Mouse (Mus musculus) spleen, adult 18-20 months (tissue): ENCODE measurements around the gene Ppp6r3.

Source experiments
- DNase-seq, 2 experiments: peaks; one replicate each; pipeline ENCODE4 v3.0.0; 2022; ENCODE audit warnings: mixed read lengths in 2 of 2

Gene Ppp6r3

GRCm38 (mm10) chr19:3428057-3428830 lies 147.3 kb downstream of the Ppp6r3 start:
- no peak for DNase-seq

GRCm38 (mm10) chr19:3424214-3424613 lies 151.3 kb downstream of the Ppp6r3 start:
- no peak for DNase-seq

GRCm38 (mm10) chr19:3422981-3423380 lies 152.6 kb downstream of the Ppp6r3 start:
- no peak for DNase-seq

GRCm38 (mm10) chr19:3422488-3422887 lies 153.1 kb downstream of the Ppp6r3 start:
- no peak for DNase-seq

GRCm38 (mm10) chr19:3419251-3419650 lies 156.3 kb downstream of the Ppp6r3 start:
- DNase-seq, result no peak

GRCm38 (mm10) chr19:3414268-3414733 lies 161.2 kb downstream of the Ppp6r3 start, which contains the start of gene Gal:
Gene Gal, minus strand, starts transcription at chr19:3414544.
- peak in 1 of 2 experiments; percentile 5 for DNase-seq

- DNase-seq, result no peak
Measured at GRCm38 (mm10) chr19:3405531-3406281, 169.8 kb downstream of the Ppp6r3 start.
